Mouse (Mus musculus) liver, postnatal 0 days (tissue): ENCODE measurements at regions not wholly inside any gene's neighbourhood (a gene's known extent, or its start where the extent isn't known, plus 50 kb on each side); places are given as distances from the start of the nearest gene placed in this dataset.

Source experiments
- CTCF ChIP-seq: sonication (generic); IDR thresholded peaks from 2 replicates; pipeline ENCODE4 v1.5.1; 2016; ENCODE audit warnings: antibody characterized with exemption, low read depth
- EP300 ChIP-seq: IDR thresholded peaks from 2 replicates; pipeline ENCODE4 v1.6.1; 2016; ENCODE audit warnings: antibody characterized with exemption, low read depth, mild to moderate bottlenecking

DNA sequence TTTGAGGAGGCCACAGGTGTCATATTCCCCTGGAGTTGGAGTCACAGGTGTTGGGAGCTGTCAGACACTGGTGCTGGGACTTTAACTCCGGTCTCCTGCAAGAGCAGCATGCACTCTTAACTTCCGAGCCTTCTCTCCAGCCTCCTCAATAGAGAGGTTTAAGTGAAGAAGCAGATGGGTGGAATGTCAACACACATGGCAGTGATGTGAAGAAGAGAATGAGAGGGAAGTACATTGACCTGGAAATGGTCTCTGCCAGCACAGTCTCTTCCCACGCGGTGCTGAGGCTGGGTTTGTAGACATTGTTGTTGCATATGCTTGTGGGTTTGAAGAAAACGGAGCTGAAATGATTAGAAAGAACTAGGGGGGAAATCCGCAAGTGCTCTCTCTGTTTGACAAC, 112.0 kb upstream of the Fn1 start:
- TF ChIP-seq CTCF (no peak), EP300 (no peak)
